Mouse (Mus musculus) embryonic facial prominence, embryonic 12.5 days (tissue): ENCODE measurements around the gene Hba-a2. TPM values are rescaled to one million over a fixed set of nuclear protein-coding genes. Genes with fewer than 3 reads are reported as not detected.
"Not testable (repeated sequence)": the region's sequence is repeated elsewhere in the genome, so short reads cannot be mapped to it uniquely, and the experiment has no call there.

Experiments
- ATAC-seq: fragments of 200-750 bp; cut with Nextera tagmentation; 2 replicates; pipeline ENCODE4 v1.8.0; 2017; ENCODE audit not compliant: insufficient number of reproducible peaks, insufficient read depth, low FRiP score, low TSS enrichment
- H3K27ac ChIP-seq: fragments of 300-500 bp; sonication (generic); 2 replicates; pipeline ENCODE4 v1.5.1; 2016; ENCODE audit warnings: mild to moderate bottlenecking
- H3K27me3 ChIP-seq: fragments of 300-500 bp; sonication (generic); 2 replicates; pipeline ENCODE4 v1.6.1; 2016; ENCODE audit warnings: mild to moderate bottlenecking, moderate library complexity
- H3K36me3 ChIP-seq: fragments of 300-500 bp; sonication (generic); 2 replicates; pipeline ENCODE4 v1.6.1; 2016; ENCODE audit warnings: mild to moderate bottlenecking
- H3K4me1 ChIP-seq: fragments of 300-500 bp; sonication (generic); 2 replicates; pipeline ENCODE4 v1.6.1; 2016
- H3K4me2 ChIP-seq: fragments of 300-500 bp; sonication (generic); replicated peaks from 2 replicates; pipeline ENCODE4 v1.6.1; 2016; ENCODE audit warnings: mild to moderate bottlenecking, moderate library complexity
- H3K4me3 ChIP-seq: fragments of 300-500 bp; sonication (generic); 2 replicates; pipeline ENCODE4 v1.5.1; 2016; ENCODE audit warnings: mild to moderate bottlenecking
- H3K9ac ChIP-seq: fragments of 300-500 bp; sonication (generic); 2 replicates; pipeline ENCODE4 v1.6.1; 2016; ENCODE audit warnings: mild to moderate bottlenecking, moderate library complexity
- H3K9me3 ChIP-seq: fragments of 300-500 bp; sonication (generic); 2 replicates; pipeline ENCODE4 v1.6.1; 2016; ENCODE audit warnings: mild to moderate bottlenecking, moderate library complexity
- WGBS: fragments of 180-500 bp; shearing (Covaris S2); methylation state at CpG from one replicate; pipeline ENCODE4 v1.1.7; 2016; 5-methylcytosine and 5-hydroxymethylcytosine counted together
- polyA plus RNA-seq: library from polyadenylated mRNA; unstranded; fragments of >200 nt; fragmentation: Nextera tagmentation; extraction: Ambion mirVana; gene quantifications from 2 replicates; pipeline ENCODE4 v1.2.1, GENCODE M21; 2016

The Hba-a2 gene
- polyA plus RNA-seq, 1 experiment from 2014 or later, result 6,828 TPM

- WGBS, result 81% methylated on average over 7 of the region's 7 CpGs
- no peaks in the 10 kb centered on the region for H3K4me1 ChIP-seq
These were observed 11.1 kb upstream of the Hba-a2 start for GRCm38 (mm10) chr11:32285031-32285775.

DNA sequence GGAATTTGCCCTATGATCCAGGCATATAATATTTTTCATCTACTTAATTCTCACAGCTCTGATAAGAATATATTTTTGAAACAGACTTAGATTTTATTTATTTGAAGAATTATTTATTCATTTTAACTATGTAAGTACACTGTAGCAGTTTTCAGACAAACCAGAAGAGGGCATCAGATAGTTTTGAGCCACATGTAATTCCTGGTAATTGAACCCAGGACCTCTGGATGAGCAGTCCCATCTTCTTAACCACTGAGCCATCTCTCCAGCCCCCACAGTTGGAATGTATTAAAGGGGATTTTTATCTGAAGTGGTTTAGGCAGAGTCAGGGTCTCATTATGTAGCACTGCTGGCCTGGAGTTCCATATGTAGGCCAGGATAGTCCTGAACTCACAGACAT is 10.4 kb upstream of the Hba-a2 start:
- not testable (repeated sequence) for H3K36me3 ChIP-seq, ATAC-seq

More at GRCm38 (mm10) chr11:32285031-32285775, 11.1 kb upstream of the Hba-a2 start:
- H3K27me3 ChIP-seq, result peaks cover 7% of the 10 kb centered on the region
- no peak overlapping the region for H3K27ac ChIP-seq
- no peaks in the 10 kb centered on the region for H3K36me3 ChIP-seq
- H3K9ac ChIP-seq, result no peak overlapping the region
- no peak for ATAC-seq
- no peaks in the 10 kb centered on the region for H3K9me3 ChIP-seq
- H3K4me3 ChIP-seq, result no peak overlapping the region
- no peak overlapping the region for H3K4me2 ChIP-seq

GRCm38 (mm10) chr11:32286695-32287492 is 9.4 kb upstream of the Hba-a2 start, which contains the start of gene Hbq1b:
TSS of gene Hbq1b (plus strand) at chr11:32286965.
- not testable (repeated sequence) for H3K9me3 ChIP-seq, H3K36me3 ChIP-seq, H3K27ac ChIP-seq, H3K27me3 ChIP-seq, H3K4me1 ChIP-seq
- Histone ChIP-seq H3K4me2 (peak within 1 kb of the TSS; percentile 47), H3K4me3 (peak within 1 kb of the TSS; percentile 20; the same call in 1 of the 2 replicates), H3K9ac (peak within 1 kb of the TSS; percentile 33; the same call in 1 of the 2 replicates)
- 21% methylated on average over 31 of the region's 33 CpGs for WGBS
- 0 out of 2 replicates have a peak, but pooled peaks have one; percentile 13 for ATAC-seq

More for the DNA sequence above, 10.4 kb upstream of the Hba-a2 start:
- not testable (repeated sequence) for H3K9ac ChIP-seq, H3K9me3 ChIP-seq, H3K4me3 ChIP-seq, H3K4me2 ChIP-seq, H3K27me3 ChIP-seq, H3K27ac ChIP-seq, H3K4me1 ChIP-seq

DNA sequence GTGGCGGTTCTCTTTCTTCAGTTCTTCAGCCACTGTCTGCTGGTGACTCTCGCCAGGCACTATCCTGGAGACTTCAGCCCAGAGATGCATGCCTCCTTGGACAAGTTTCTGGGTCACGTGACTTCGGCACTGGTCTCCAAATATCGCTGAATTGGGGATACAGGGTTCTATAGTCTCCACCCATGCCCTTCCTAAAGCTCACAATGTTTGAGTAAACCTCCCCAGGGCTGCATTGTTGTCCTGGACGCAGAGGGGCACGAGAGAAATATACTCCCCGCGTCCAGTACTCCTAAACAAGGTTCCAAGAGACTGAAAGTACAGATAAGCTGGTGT is 8.8 kb upstream of the Hba-a2 start:
- no peak overlapping the region for H3K9ac ChIP-seq
- H3K4me2 ChIP-seq, result no peak overlapping the region; the same call in 1 of the 2 replicates
- ATAC-seq, result no peak
- 69% methylated on average over 9 of the region's 9 CpGs for WGBS
- no peaks in the 10 kb centered on the region for H3K36me3 ChIP-seq
- H3K9me3 ChIP-seq, result no peaks in the 10 kb centered on the region
- H3K4me1 ChIP-seq, result no peaks in the 10 kb centered on the region
- peaks cover 7% of the 10 kb centered on the region for H3K27me3 ChIP-seq
- no peak overlapping the region for H3K4me3 ChIP-seq
- H3K27ac ChIP-seq, result no peak overlapping the region

DNA sequence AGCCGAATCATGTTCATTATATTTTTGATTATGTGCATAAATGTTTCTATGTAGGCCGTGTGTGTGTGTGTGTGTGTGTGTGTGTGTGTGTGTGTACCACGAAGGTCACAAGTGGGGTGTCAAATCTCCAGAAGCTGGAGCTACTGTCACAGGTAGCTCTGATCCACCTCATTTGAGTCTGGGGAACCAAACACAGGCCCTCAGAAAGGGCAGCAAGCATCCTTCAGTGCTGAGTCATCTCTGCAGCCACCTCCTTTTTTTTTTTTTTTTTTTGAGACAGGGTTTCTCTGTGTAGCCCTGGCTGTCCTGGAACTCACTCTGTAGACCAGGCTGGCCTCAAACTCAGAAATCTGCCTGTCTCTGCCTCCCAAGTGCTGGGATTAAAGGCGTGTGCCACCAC is 3.5 kb upstream of the Hba-a2 start:
- not testable (repeated sequence) for H3K36me3 ChIP-seq, H3K4me1 ChIP-seq, H3K9ac ChIP-seq, H3K27me3 ChIP-seq, H3K4me3 ChIP-seq, H3K9me3 ChIP-seq, H3K4me2 ChIP-seq, H3K27ac ChIP-seq, ATAC-seq
- WGBS, result 79% methylated on average over 4 of the region's 4 CpGs

- H3K4me2 ChIP-seq, H3K9ac ChIP-seq, H3K36me3 ChIP-seq, H3K4me3 ChIP-seq, H3K9me3 ChIP-seq, H3K4me1 ChIP-seq, H3K27me3 ChIP-seq, ATAC-seq, H3K27ac ChIP-seq: not testable (repeated sequence)
- 70% methylated on average over 3 of the region's 3 CpGs for WGBS
These were observed 2.8 kb upstream of the Hba-a2 start for GRCm38 (mm10) chr11:32293479-32293878.

- not testable (repeated sequence) for H3K4me1 ChIP-seq, H3K27ac ChIP-seq, H3K4me2 ChIP-seq, H3K9me3 ChIP-seq, H3K36me3 ChIP-seq, ATAC-seq, H3K4me3 ChIP-seq, H3K9ac ChIP-seq
- WGBS, result 56% methylated on average over 2 of the region's 2 CpGs
- H3K27me3 ChIP-seq, result peaks cover 13% of the 10 kb centered on the region; the same call in 1 of the 2 replicates
These were observed 1.1 kb downstream of the Hba-a2 start for GRCm38 (mm10) chr11:32297417-32297816.

GRCm38 (mm10) chr11:32297866-32298531 is 1.7 kb downstream of the Hba-a2 start:
- H3K4me1 ChIP-seq, result no peaks in the 10 kb centered on the region
- no peaks in the 10 kb centered on the region for H3K9me3 ChIP-seq
- H3K27ac ChIP-seq, result no peak overlapping the region
- H3K4me2 ChIP-seq, result no peak overlapping the region
- H3K27me3 ChIP-seq, result peaks cover 13% of the 10 kb centered on the region; the same call in 1 of the 2 replicates
- ATAC-seq, result no peak
- WGBS, result 81% methylated on average over 1 of the region's 1 CpGs
- no peaks in the 10 kb centered on the region for H3K36me3 ChIP-seq
- no peak overlapping the region for H3K9ac ChIP-seq
- no peak overlapping the region for H3K4me3 ChIP-seq

GRCm38 (mm10) chr11:32298532-32298918 is 2.2 kb downstream of the Hba-a2 start:
- Histone ChIP-seq H3K27ac (no peak overlapping the region), H3K9me3 (no peaks in the 10 kb centered on the region), H3K4me1 (no peaks in the 10 kb centered on the region), H3K27me3 (peaks cover 13% of the 10 kb centered on the region; the same call in 1 of the 2 replicates), H3K9ac (no peak overlapping the region), H3K4me3 (no peak overlapping the region), H3K36me3 (no peaks in the 10 kb centered on the region), H3K4me2 (no peak overlapping the region)
- no peak for ATAC-seq
- WGBS, result 88% methylated on average over 2 of the region's 2 CpGs

GRCm38 (mm10) chr11:32299865-32300264 is 3.6 kb downstream of the Hba-a2 start, which contains the start of gene Hbq1a:
TSS of gene Hbq1a (plus strand) at chr11:32300069.
- Histone ChIP-seq H3K4me2 (peak within 1 kb of the TSS; percentile 43), H3K27me3 (peaks cover 11% of the 10 kb centered on the region; the same call in 1 of the 2 replicates)
- not testable (repeated sequence) for H3K27ac ChIP-seq, H3K9ac ChIP-seq, H3K4me3 ChIP-seq, H3K4me1 ChIP-seq, H3K9me3 ChIP-seq, H3K36me3 ChIP-seq, ATAC-seq
- 5% methylated on average over 16 of the region's 16 CpGs for WGBS

GRCm38 (mm10) chr11:32300279-32301267 is 4.3 kb downstream of the Hba-a2 start:
- no peak for ATAC-seq
- 56% methylated on average over 15 of the region's 17 CpGs for WGBS
- peaks cover 11% of the 10 kb centered on the region; the same call in 1 of the 2 replicates for H3K27me3 ChIP-seq
- no peaks in the 10 kb centered on the region for H3K9me3 ChIP-seq
- H3K9ac ChIP-seq, result no peak overlapping the region
- H3K4me1 ChIP-seq, result no peaks in the 10 kb centered on the region
- peak overlapping the region; percentile 43 for H3K4me2 ChIP-seq
- no peaks in the 10 kb centered on the region for H3K36me3 ChIP-seq
- H3K4me3 ChIP-seq, result no peak overlapping the region
- no peak overlapping the region for H3K27ac ChIP-seq
